Mouse (Mus musculus): ENCODE results near the gene Cgnl1. TPM values are rescaled to one million over a fixed set of nuclear protein-coding genes. Genes with fewer than 3 reads are reported as not detected.

The Cgnl1 gene
- 3.0 and 3.9 TPM in 2 replicates for polyA plus RNA-seq (2012; rRNA removed)

DNA sequence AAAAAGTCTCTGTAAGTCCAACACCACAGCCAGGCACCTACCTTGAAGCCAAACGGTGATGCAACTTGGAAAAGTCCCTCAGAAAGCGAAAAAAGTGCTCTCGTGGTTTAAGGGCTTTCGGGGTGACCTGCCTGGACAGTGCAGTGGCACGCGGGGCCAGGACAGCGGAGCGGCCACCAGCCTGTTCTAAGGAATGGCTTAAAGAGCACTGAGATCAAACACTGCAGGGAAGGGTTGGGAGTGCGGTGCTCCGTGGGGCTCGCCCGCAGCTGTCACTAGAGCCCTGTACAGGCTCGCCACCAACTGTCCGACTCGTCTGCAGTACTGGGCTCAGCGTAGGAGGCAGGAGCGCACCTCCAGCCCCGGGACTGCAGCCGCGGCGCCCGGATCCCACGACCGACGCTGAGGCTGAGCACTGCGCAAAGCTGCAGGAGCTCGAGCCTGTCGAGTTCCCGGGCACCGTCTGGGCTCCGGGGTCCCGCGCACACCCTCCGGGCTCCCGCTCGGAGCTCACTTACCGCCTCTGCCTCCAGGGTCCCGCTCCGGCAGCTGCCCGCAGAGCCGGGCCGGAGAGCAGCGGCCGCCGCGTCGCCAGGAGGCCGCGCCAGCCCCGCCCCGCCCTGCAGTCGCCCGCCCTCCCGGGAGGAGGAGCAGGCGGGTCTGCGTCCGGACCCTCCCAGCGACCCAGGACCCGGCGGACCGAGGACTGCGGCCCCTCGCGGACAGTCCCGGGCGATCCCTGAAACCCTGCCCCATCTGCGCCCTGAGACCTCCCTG, at the start of gene Cgnl1:
Gene Cgnl1 (minus strand): TSS at position 612 of the 777 bp plus-strand sequence.
- Histone ChIP-seq H3K36me3 (ENCODE audit: control insufficient read depth, insufficient read depth, low read length) (no peaks in the 10 kb centered on the region), H3K4me3 (ENCODE audit: extremely low read depth, insufficient read depth, insufficient read length) (peak within 1 kb of the TSS; percentile 45), H3K4me1 (ENCODE audit: control insufficient read depth, insufficient read depth, insufficient read length) (peaks cover 4% of the 10 kb centered on the region), H3K27me3 (ENCODE audit: control insufficient read depth, insufficient read depth, low read length) (peaks cover 8% of the 10 kb centered on the region), H3K27ac (ENCODE audit: insufficient read depth, low read length) (0 out of 2 replicates have a peak within 1 kb of the TSS, but pooled peaks have one; percentile 29)
- TF ChIP-seq CTCF (IDR thresholded peaks at IDR 0.05; ENCODE audit: extremely low read depth, insufficient read depth, insufficient read length, insufficient replicate concordance): no peak
- TF ChIP-seq POLR2A (IDR thresholded peaks at IDR 0.05; ENCODE audit: low read depth, low read length): no peak
- WGBS: 2% methylated on average over 66 of the region's 67 CpGs
- DNase-seq (ENCODE audit: low read depth in 1 of 2, low spot score in 2 of 2): no peak

DNA sequence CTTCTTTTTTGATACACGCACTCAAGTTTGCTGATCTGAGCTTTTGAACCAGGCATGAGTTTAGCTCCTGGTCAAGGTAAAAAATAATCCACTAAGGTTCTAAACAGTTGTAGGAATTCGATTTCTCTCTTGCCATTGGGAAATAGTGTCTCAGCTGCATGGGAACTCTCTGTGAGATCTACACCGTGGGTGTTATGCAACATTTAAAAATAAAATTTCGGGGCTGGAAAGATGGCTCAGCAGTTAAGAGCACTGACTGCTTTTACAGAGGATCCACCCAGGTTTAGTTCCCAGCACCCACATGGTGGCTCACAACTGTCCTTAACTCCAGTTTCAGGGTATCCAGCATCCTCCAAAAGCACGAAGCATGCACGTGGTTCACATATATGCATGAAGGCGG, 47.1 kb upstream of the Cgnl1 start:
- WGBS: 87% methylated on average over 7 of the region's 7 CpGs
- H3K27ac ChIP-seq (ENCODE audit: insufficient read depth, low read length): no peak overlapping the region
- H3K4me3 ChIP-seq (ENCODE audit: extremely low read depth, insufficient read depth, insufficient read length): no peak overlapping the region
- DNase-seq (ENCODE audit: low read depth in 1 of 2, low spot score in 2 of 2): no peak
- no peaks in the 10 kb centered on the region for H3K27me3 ChIP-seq (ENCODE audit: control insufficient read depth, insufficient read depth, low read length)
- H3K36me3 ChIP-seq (ENCODE audit: control insufficient read depth, insufficient read depth, low read length): no peaks in the 10 kb centered on the region
- TF ChIP-seq CTCF (IDR thresholded peaks at IDR 0.05; ENCODE audit: extremely low read depth, insufficient read depth, insufficient read length, insufficient replicate concordance) (no peak), POLR2A (IDR thresholded peaks at IDR 0.05; ENCODE audit: low read depth, low read length) (no peak)
- no peaks in the 10 kb centered on the region for H3K4me1 ChIP-seq (ENCODE audit: control insufficient read depth, insufficient read depth, insufficient read length)

DNA sequence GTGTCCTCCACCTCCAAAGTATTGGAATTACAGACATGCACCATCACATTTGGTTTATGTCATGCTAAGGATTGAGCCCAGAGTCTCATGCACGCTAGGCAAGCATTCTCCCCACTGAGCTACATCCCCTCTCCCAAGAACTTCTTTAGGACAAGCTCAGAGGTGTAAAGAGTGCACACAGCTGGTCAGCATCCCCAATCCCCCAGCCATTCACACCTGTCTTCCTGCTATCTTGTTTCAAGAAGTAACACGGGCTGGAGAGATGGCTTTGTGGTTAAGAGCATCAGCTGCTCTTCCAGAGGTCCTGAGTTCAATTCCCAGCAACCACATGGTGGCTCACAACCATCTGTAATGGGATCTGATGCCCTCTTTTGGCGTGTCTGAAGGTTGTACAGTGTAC, 44.7 kb upstream of the Cgnl1 start:
- no peak for DNase-seq (ENCODE audit: low read depth in 1 of 2, low spot score in 2 of 2)
- Histone ChIP-seq H3K36me3 (ENCODE audit: control insufficient read depth, insufficient read depth, low read length) (no peaks in the 10 kb centered on the region), H3K4me3 (ENCODE audit: extremely low read depth, insufficient read depth, insufficient read length) (no peak overlapping the region), H3K27ac (ENCODE audit: insufficient read depth, low read length) (no peak overlapping the region), H3K27me3 (ENCODE audit: control insufficient read depth, insufficient read depth, low read length) (no peaks in the 10 kb centered on the region), H3K4me1 (ENCODE audit: control insufficient read depth, insufficient read depth, insufficient read length) (no peaks in the 10 kb centered on the region)
- WGBS: 58% methylated on average over 3 of the region's 3 CpGs
- TF ChIP-seq POLR2A (IDR thresholded peaks at IDR 0.05; ENCODE audit: low read depth, low read length): no peak
- TF ChIP-seq CTCF (IDR thresholded peaks at IDR 0.05; ENCODE audit: extremely low read depth, insufficient read depth, insufficient read length, insufficient replicate concordance): no peak

DNA sequence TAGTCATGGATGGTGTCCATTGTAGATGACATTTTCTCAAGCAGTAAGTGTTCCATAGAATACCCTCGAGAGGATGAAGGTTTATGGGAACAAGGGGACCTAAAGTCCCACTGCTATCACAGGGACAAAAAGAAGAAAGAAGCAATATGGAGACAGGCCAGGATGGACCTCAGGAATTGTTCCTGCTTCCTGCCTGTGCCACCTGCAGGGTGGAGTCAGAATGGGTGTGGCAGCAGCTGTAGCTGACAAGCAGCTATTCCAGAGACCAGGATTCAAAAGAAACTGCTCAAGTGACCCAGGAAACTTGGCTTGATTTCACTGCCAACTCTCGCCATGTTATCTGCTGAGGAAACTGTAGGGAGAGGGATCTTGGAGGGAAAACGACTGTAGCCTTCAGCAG, 42.2 kb upstream of the Cgnl1 start:
- Histone ChIP-seq H3K4me1 (ENCODE audit: control insufficient read depth, insufficient read depth, insufficient read length) (no peaks in the 10 kb centered on the region), H3K27me3 (ENCODE audit: control insufficient read depth, insufficient read depth, low read length) (no peaks in the 10 kb centered on the region), H3K36me3 (ENCODE audit: control insufficient read depth, insufficient read depth, low read length) (no peaks in the 10 kb centered on the region), H3K27ac (ENCODE audit: insufficient read depth, low read length) (no peak overlapping the region), H3K4me3 (ENCODE audit: extremely low read depth, insufficient read depth, insufficient read length) (no peak overlapping the region)
- TF ChIP-seq POLR2A (IDR thresholded peaks at IDR 0.05; ENCODE audit: low read depth, low read length): no peak
- TF ChIP-seq CTCF (IDR thresholded peaks at IDR 0.05; ENCODE audit: extremely low read depth, insufficient read depth, insufficient read length, insufficient replicate concordance): no peak
- DNase-seq (ENCODE audit: low read depth in 1 of 2, low spot score in 2 of 2): no peak
- 86% methylated on average over 3 of the region's 3 CpGs for WGBS

DNA sequence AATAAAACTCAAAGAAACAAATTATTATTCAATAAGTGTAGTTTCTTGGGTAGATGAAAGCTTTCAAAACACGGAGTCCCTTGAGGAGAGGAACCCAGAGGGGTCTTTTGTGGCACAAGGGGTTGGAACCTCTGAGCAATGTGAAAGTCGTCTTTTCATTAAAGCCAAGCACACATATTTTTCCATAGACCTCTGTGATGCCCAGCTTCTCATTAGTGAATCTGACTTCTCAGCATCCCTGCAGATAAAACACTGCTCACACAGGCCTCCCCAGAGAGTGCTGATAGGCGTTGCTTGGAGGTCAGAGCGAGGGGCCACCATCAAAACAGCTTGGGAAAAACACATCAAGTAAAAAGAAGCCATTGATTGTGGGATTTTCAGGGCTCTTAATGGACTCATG, 41.5 kb upstream of the Cgnl1 start:
- Histone ChIP-seq H3K36me3 (ENCODE audit: control insufficient read depth, insufficient read depth, low read length) (no peaks in the 10 kb centered on the region), H3K27me3 (ENCODE audit: control insufficient read depth, insufficient read depth, low read length) (no peaks in the 10 kb centered on the region), H3K4me3 (ENCODE audit: extremely low read depth, insufficient read depth, insufficient read length) (no peak overlapping the region), H3K4me1 (ENCODE audit: control insufficient read depth, insufficient read depth, insufficient read length) (no peaks in the 10 kb centered on the region), H3K27ac (ENCODE audit: insufficient read depth, low read length) (no peak overlapping the region)
- no peak for TF ChIP-seq CTCF (IDR thresholded peaks at IDR 0.05; ENCODE audit: extremely low read depth, insufficient read depth, insufficient read length, insufficient replicate concordance)
- no peak for TF ChIP-seq POLR2A (IDR thresholded peaks at IDR 0.05; ENCODE audit: low read depth, low read length)
- 84% methylated on average over 4 of the region's 4 CpGs for WGBS
- no peak for DNase-seq (ENCODE audit: low read depth in 1 of 2, low spot score in 2 of 2)

DNA sequence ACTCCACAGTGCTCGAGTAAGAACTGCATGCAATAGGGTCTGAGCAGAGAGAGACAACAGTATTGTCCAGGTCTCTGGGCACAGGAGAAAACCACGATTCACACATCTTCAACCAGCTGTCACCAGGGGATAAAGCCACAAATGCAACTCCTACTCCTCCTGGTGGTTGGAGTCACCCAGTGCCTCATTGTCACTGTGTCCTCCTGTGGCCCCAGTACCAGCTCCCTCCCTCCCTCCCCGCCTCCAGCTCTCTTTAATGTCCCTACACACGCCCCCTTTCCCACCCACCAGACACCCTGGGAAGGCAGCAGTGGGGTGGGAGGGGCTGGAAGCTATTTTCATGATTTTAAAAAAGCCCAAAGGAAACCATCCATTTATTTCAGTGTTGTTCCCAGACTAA, 41.0 kb upstream of the Cgnl1 start:
- no peak for DNase-seq (ENCODE audit: low read depth in 1 of 2, low spot score in 2 of 2)
- Histone ChIP-seq H3K4me3 (ENCODE audit: extremely low read depth, insufficient read depth, insufficient read length) (no peak overlapping the region), H3K27ac (ENCODE audit: insufficient read depth, low read length) (no peak overlapping the region), H3K27me3 (ENCODE audit: control insufficient read depth, insufficient read depth, low read length) (no peaks in the 10 kb centered on the region), H3K36me3 (ENCODE audit: control insufficient read depth, insufficient read depth, low read length) (no peaks in the 10 kb centered on the region), H3K4me1 (ENCODE audit: control insufficient read depth, insufficient read depth, insufficient read length) (no peaks in the 10 kb centered on the region)
- TF ChIP-seq CTCF (IDR thresholded peaks at IDR 0.05; ENCODE audit: extremely low read depth, insufficient read depth, insufficient read length, insufficient replicate concordance): no peak
- no peak for TF ChIP-seq POLR2A (IDR thresholded peaks at IDR 0.05; ENCODE audit: low read depth, low read length)
- 37% methylated on average over 4 of the region's 4 CpGs for WGBS

DNA sequence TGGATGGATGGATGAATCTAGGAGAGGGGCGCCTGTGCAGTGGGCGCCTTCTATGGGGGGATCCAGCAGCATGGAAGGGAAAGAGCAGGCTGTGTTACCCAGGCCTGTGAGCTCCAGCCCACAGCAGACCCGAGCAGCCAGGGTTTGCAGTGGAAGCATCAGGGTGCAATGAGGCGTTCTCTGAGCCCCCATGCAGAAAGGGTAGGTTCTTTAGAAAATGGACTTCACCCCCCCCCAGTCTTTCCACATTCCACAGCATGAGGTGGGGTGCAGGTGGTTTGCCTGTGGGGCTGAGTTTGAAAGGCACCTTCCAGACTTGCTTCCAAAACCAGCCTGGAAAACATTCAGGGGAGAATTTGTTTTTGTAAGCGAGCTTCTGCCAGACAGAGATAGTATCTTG, 40.0 kb upstream of the Cgnl1 start:
- 89% methylated on average over 5 of the region's 5 CpGs for WGBS
- DNase-seq (ENCODE audit: low read depth in 1 of 2, low spot score in 2 of 2): no peak
- H3K4me1 ChIP-seq (ENCODE audit: control insufficient read depth, insufficient read depth, insufficient read length): no peaks in the 10 kb centered on the region
- no peaks in the 10 kb centered on the region for H3K36me3 ChIP-seq (ENCODE audit: control insufficient read depth, insufficient read depth, low read length)
- no peak overlapping the region for H3K4me3 ChIP-seq (ENCODE audit: extremely low read depth, insufficient read depth, insufficient read length)
- no peak overlapping the region for H3K27ac ChIP-seq (ENCODE audit: insufficient read depth, low read length)
- no peaks in the 10 kb centered on the region for H3K27me3 ChIP-seq (ENCODE audit: control insufficient read depth, insufficient read depth, low read length)
- no peak for TF ChIP-seq POLR2A (IDR thresholded peaks at IDR 0.05; ENCODE audit: low read depth, low read length)
- no peak for TF ChIP-seq CTCF (IDR thresholded peaks at IDR 0.05; ENCODE audit: extremely low read depth, insufficient read depth, insufficient read length, insufficient replicate concordance)

Measured in spleen, adult 2 months (tissue).